Mouse (Mus musculus) olfactory bulb, adult 2 months (tissue): Measurements from ENCODE around the gene Rfx5. TPM values are rescaled to one million over a fixed set of nuclear protein-coding genes. Genes with fewer than 3 reads are reported as not detected.
"Not testable (repeated sequence)": the region's sequence is repeated elsewhere in the genome, so short reads cannot be mapped to it uniquely, and the experiment has no call there.

ENCODE experiments used
- H3K27ac ChIP-seq: fragments of 200-500 bp; 2 replicates; pipeline ENCODE4 v1.5.1; 2012; ENCODE audit warnings: low read depth, low read length; ENCODE audit not compliant: insufficient read depth
- H3K4me1 ChIP-seq: fragments of 200-500 bp; 2 replicates; pipeline ENCODE4 v1.6.1; 2012; ENCODE audit warnings: low read length; ENCODE audit not compliant: control insufficient read depth, insufficient read depth
- H3K4me3 ChIP-seq: fragments of 200-500 bp; 2 replicates; pipeline ENCODE4 v1.5.1; 2012; ENCODE audit warnings: mild to moderate bottlenecking, low read depth, low read length, moderate library complexity; ENCODE audit not compliant: insufficient read depth
- CTCF ChIP-seq: fragments of 200-500 bp; IDR thresholded peaks from 2 replicates; pipeline ENCODE4 v1.5.1; 2012; ENCODE audit warnings: low read depth, mild to moderate bottlenecking, low read length, moderate library complexity; ENCODE audit not compliant: insufficient read depth
- POLR2A ChIP-seq: fragments of 200-500 bp; IDR thresholded peaks from 2 replicates; pipeline ENCODE4 v1.6.1; 2012; ENCODE audit warnings: mild to moderate bottlenecking, low read depth, low read length, moderate library complexity; ENCODE audit not compliant: insufficient read depth
- WGBS: fragments of 180-500 bp; shearing (Covaris S2); methylation state at CpG from one replicate; pipeline ENCODE4 v1.1.7; 2018; 5-methylcytosine and 5-hydroxymethylcytosine counted together
- polyA plus RNA-seq: library from polyadenylated mRNA; stranded (reverse); fragments of >200 nt; gene quantifications from 2 replicates; pipeline ENCODE4 v1.2.4, GENCODE M21; 2012; ENCODE audit warnings: low replicate concordance; ENCODE audit not compliant: missing spikeins, insufficient read depth, insufficient read length

Rfx5 gene
- not detected in 2 replicates for polyA plus RNA-seq

DNA sequence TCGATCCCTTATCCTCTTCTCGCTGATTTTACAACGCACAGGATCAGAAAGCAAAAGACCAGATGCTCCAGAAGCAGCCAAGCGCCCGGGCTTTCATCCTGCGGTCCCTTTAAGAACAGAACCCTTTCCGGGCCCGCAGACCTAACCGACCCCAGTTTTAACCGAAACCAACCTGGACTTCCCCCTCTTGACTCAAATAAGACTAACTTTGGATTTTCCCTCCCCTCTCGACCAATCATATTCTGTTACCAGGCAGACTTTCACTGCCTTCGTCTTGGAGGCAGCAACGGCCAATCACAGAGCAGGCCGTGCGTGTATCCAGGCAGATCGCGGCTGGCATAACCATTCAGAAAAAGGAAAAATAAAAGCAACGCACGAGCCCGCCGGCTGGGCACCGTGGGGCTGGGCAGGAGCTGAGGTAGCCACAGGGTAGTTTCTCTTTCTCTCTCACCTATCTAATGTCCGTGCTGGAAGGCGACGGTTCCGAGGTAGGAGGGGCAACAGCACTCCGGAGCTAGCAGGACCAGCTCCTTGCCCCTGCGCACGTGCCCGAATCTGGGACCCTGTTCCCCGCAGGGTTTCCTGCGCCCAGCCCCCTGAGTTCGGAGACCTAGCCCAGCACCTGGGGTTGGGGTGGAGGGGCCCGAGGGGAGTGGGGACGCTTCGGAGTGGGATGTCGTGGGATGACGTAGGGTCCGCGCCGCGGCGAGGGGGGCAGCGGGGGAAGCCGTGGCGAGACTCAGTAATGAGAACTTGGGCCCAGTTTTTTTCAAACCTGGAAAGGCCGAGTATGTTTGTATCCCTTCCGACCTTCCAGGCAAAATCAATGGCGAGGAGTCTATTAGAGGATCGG, at the start of gene Rfx5:
Gene Rfx5 (plus strand): TSS at position 312 of the 853 bp plus-strand sequence.
- peak within 1 kb of the TSS; percentile 98 for H3K4me3 ChIP-seq
- WGBS: under 1% methylated on average over 50 of the region's 50 CpGs
- H3K4me1 ChIP-seq: peaks cover 18% of the 10 kb centered on the region
- peak within 1 kb of the TSS; percentile 100 for H3K27ac ChIP-seq
- peak; percentile 58 for TF ChIP-seq POLR2A
- no peak for TF ChIP-seq CTCF

DNA sequence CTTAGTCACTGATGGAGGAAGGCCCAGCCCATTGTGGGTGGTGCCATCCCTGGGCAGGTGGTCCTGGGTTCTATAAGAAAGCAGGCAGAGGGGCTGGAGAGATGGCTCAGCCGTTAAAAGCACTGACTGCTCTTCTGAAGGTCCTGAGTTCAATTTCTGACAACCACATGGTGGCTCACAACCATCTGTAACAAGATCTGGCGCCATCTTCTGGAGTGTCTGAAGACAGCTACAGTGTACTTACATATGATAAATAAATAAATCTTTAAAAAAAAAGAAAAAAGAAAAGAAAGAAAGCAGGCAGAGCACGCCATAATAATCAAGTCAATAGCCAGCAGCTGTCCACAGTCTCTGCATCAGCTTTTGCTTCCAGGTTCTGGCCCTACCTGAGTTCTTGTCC, 49.1 kb upstream of the Rfx5 start:
- H3K4me3 ChIP-seq, H3K27ac ChIP-seq, H3K4me1 ChIP-seq: not testable (repeated sequence)
- WGBS: 61% methylated on average over 3 of the region's 3 CpGs

DNA sequence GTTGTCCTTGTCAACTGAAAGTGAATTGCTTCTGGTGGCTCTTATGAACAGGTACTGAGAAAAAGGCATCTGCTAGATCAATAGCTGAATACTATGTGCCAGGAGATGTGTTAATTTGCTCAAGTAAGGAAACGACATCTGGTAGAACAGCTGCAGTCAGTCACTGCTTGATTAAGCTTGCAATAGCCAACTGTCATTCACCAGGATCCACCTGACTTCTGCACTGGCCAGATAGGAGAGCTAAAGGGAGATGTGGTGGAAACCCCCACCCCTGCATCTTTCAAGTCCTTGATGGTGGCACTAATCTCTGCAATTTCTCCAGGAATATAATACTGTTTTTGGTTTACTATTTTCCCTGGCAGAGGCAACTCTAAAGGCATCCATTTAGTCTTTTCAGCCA, 47.4 kb upstream of the Rfx5 start:
- no peaks in the 10 kb centered on the region for H3K4me1 ChIP-seq
- WGBS: 61% methylated on average over 1 of the region's 1 CpGs
- TF ChIP-seq CTCF: no peak
- TF ChIP-seq POLR2A: no peak
- no peak overlapping the region for H3K4me3 ChIP-seq
- no peak overlapping the region for H3K27ac ChIP-seq

DNA sequence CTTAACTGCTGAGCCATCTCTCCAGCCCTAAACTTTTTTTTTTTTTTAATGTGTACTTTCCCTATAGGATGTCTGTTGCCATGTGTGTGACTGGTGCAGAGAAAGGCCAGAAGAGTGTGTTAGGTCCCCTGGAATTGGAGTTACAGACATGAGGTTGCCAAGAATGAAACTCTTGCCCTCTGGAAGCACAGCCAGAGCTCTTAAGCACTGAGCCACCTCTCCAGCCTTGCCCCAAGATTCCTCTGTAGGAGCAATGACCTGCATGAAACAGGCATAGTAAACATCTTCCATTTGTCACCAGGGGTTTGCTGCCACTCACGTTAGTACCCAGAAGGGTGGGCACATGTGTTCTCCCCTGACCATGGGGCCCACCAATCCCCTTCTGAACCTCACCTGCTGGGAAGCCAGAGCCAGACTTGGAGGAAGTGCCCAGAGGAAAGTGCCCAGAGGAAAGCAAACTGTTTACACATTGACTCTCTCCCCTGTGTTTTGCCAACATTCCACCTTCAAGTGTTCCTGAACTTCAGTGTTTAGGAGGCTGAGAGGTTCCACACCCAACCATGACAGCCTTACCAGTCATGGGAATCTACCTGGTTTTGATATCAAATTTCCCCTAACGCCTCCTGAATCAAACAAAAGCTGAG, 42.7 kb upstream of the Rfx5 start:
- Histone ChIP-seq H3K27ac (no peak overlapping the region), H3K4me1 (no peaks in the 10 kb centered on the region), H3K4me3 (no peak overlapping the region)
- TF ChIP-seq CTCF (no peak), POLR2A (no peak)
- 68% methylated on average over 2 of the region's 2 CpGs for WGBS

DNA sequence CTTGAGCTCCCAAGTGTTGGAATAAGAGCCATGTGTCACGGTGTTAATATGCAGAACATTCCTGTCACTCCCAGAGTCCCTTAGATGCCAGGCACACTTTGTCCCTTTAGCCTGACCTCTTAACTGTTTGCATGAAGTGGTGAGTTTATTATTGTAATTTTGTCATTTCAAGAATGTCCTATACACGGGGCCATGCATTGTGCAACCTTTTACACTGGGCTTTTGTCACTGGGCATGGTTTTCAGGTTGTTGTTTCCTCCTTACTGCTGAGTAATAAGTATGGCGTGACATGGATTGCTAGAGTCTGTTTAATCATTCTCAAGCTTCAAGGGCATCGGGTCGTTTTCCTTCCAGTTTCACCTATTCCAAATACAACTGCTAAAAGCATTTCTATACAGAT, 40.1 kb upstream of the Rfx5 start:
- peaks cover 7% of the 10 kb centered on the region for H3K4me1 ChIP-seq
- no peak for TF ChIP-seq POLR2A
- no peak for TF ChIP-seq CTCF
- WGBS: 78% methylated on average over 5 of the region's 5 CpGs
- no peak overlapping the region for H3K27ac ChIP-seq
- H3K4me3 ChIP-seq: no peak overlapping the region

DNA sequence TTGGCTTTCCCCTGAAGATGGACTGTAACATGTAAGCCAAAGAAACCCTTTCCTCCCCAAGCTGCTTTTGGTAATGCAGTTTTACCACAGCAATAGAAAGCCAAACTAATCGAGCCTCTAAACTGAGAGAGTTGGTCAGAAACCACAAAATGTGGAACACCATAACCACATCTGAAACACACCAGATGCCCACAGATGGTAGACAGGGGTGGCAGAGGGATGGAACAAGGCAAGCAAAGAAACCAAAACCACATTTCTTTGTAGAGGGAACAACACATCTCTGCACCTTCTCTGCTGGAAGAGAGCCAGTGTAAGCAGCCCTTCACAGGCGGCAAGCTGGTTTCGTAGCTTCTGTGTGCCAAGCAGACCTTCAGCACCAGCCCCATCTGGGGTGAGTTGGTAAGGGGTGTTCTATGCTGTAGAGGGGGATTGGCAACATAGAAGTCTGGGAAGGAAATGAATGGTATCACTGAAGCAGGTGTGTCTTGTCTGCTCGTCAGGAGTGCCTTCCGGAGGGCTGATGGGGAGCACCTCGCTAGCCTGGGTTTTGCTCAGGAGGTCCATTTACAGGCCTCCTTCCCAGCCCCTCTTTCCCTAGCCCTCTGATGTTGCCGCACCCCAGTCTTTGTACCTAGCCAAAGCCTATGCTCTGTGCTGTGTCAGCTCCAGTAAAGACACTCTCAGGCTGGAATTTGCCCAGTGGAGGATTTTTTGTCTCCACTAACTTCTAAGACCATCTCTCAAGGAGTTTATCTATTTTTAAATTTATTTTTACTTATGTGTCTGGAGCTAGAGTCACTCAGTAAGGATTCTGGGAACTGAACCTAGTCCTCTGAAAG, 37.8 kb upstream of the Rfx5 start:
- peaks cover 7% of the 10 kb centered on the region for H3K4me1 ChIP-seq
- no peak overlapping the region for H3K4me3 ChIP-seq
- TF ChIP-seq CTCF (no peak), POLR2A (no peak)
- WGBS: 79% methylated on average over 7 of the region's 7 CpGs
- no peak overlapping the region for H3K27ac ChIP-seq

DNA sequence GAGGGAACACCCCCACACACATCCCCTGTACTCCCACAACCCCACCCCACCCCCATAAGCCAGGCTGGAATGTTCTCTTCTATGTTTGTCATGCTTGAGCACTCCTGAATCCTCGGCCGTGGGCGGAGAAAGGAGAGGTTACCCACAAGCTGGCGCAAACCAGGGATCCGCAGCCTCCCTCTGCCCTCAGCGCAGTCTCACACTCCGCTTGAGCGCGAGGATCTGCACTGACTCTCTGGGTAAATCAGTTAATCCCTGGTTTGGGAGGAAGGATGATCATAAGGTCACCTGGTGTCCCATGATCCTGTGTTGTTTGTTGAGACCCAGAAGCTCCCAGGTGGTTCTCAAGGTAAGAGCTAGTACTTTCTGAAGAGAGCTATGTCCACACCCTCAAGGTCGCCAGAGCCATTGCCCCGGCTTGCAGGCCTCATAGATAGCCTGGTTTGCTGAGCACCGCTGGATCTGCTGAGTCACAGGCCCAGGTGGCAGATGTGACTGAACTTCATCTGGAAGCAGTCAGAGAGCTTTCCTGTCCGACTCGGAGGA, 36.0 kb upstream of the Rfx5 start:
- peaks cover 14% of the 10 kb centered on the region for H3K4me1 ChIP-seq
- WGBS: 34% methylated on average over 14 of the region's 14 CpGs
- H3K27ac ChIP-seq: no peak overlapping the region; the same call in 1 of the 2 replicates
- TF ChIP-seq POLR2A (no peak), CTCF (no peak)
- H3K4me3 ChIP-seq: no peak overlapping the region

DNA sequence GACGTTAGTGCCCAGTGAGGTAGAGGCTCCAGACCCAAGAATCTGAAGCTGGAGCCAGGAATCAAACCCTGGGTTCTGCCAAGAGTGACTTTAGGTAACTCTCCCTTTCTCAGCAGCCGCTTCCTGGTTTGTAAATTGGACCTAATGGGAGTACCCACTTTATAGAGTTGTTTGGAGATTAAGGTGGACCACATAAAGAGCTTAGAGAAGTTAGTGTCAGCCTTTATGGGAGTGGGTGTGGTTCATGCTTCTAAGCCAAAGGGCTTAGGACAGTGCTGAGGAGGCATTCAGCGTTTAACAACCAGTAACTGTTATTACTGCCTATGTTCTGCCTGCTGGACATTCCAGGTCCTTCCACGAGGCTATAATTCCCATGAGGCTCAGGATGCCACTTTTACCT, 35.0 kb upstream of the Rfx5 start:
- H3K4me3 ChIP-seq: no peak overlapping the region
- no peak overlapping the region for H3K27ac ChIP-seq
- WGBS: 81% methylated on average over 4 of the region's 4 CpGs
- TF ChIP-seq CTCF: no peak
- no peak for TF ChIP-seq POLR2A
- H3K4me1 ChIP-seq: peaks cover 14% of the 10 kb centered on the region
